Mouse (Mus musculus): ENCODE data around the gene Srl. TPM values are rescaled to one million over a fixed set of nuclear protein-coding genes. Genes with fewer than 3 reads are reported as not detected.
"Not testable (repeated sequence)": the region's sequence is repeated elsewhere in the genome, so short reads cannot be mapped to it uniquely, and the experiment has no call there.

Srl gene
- polyA plus RNA-seq, 3 experiments from 2014 or later, result 0.12 to 0.73 TPM; not detected in 1

GRCm38 (mm10) chr16:4517906-4518305 is 23.7 kb downstream of the Srl start:
- no peak for ATAC-seq

- no peak for ATAC-seq
These were observed 27.2 kb downstream of the Srl start for GRCm38 (mm10) chr16:4514383-4514782.

- no peak for ATAC-seq
These were observed 28.8 kb downstream of the Srl start for GRCm38 (mm10) chr16:4512661-4513438.

GRCm38 (mm10) chr16:4511371-4511770 is 30.2 kb downstream of the Srl start:
- ATAC-seq, result no peak

- no peak for ATAC-seq
These were observed 35.4 kb downstream of the Srl start for GRCm38 (mm10) chr16:4506181-4506580.

- no peak for ATAC-seq
These were observed 38.1 kb downstream of the Srl start for GRCm38 (mm10) chr16:4503495-4503894.

GRCm38 (mm10) chr16:4502568-4502967 is 39.0 kb downstream of the Srl start:
- no peak for ATAC-seq

GRCm38 (mm10) chr16:4501703-4502102 is 39.9 kb downstream of the Srl start:
- ATAC-seq, result no peak

GRCm38 (mm10) chr16:4500598-4501385 is 40.8 kb downstream of the Srl start:
- no peak for ATAC-seq

GRCm38 (mm10) chr16:4497762-4498607 is 43.6 kb downstream of the Srl start:
- no peak for ATAC-seq

- ATAC-seq, result no peak
These were observed 45.1 kb downstream of the Srl start for GRCm38 (mm10) chr16:4496470-4496869.

GRCm38 (mm10) chr16:4495861-4496260 is 45.8 kb downstream of the Srl start:
- ATAC-seq, result no peak

GRCm38 (mm10) chr16:4492777-4493563 is 48.6 kb downstream of the Srl start:
- no peak for ATAC-seq

- ATAC-seq, result peak; percentile 67
These were observed 52.4 kb downstream of the Srl start for GRCm38 (mm10) chr16:4489114-4489624.

GRCm38 (mm10) chr16:4480616-4481265 is 60.9 kb downstream of the Srl start:
- no peak for ATAC-seq

GRCm38 (mm10) chr16:4477591-4478215 is 63.9 kb downstream of the Srl start:
- ATAC-seq, result no peak

- peak; percentile 93 for ATAC-seq
These were observed 66.5 kb downstream of the Srl start for GRCm38 (mm10) chr16:4474882-4475803.

GRCm38 (mm10) chr16:4474040-4474881 is 67.4 kb downstream of the Srl start:
- ATAC-seq, result not testable (repeated sequence)

- no peak for ATAC-seq
These were observed 68.4 kb downstream of the Srl start for GRCm38 (mm10) chr16:4473231-4473630.

Measured in inflammation-experienced regulatory T-cells, adult 6 months (primary cell).